Mouse (Mus musculus): ENCODE measurements at regions not wholly inside any gene's neighbourhood (a gene's known extent, or its start where the extent isn't known, plus 50 kb on each side); places are given as distances from the start of the nearest gene placed in this dataset.

- 45% methylated on average over 6 of the region's 6 CpGs for WGBS (ENCODE audit: insufficient replicate concordance)
- no peak overlapping the region for H3K27ac ChIP-seq
- DNase-seq, result no peak
- H3K9me3 ChIP-seq (replicated peaks), result no peaks in the 10 kb centered on the region
- ATAC-seq (ENCODE audit: low read depth), result no peak
- no peak overlapping the region for H3K4me3 ChIP-seq (replicated peaks)
- H3K27me3 ChIP-seq, result no peaks in the 10 kb centered on the region
- H3K9ac ChIP-seq, result no peak overlapping the region
- no peaks in the 10 kb centered on the region for H3K36me3 ChIP-seq
- 0 out of 2 replicates have a peak, but pooled peaks cover 3% of the 10 kb centered on the region for H3K4me1 ChIP-seq (replicated peaks)
- no peak overlapping the region for H3K4me2 ChIP-seq
Observed at GRCm38 (mm10) chr2:118025829-118026735, 85.6 kb upstream of the Thbs1 start.

GRCm38 (mm10) chr2:118028881-118029280 lies 82.8 kb upstream of the Thbs1 start:
- Histone ChIP-seq H3K27me3 (no peaks in the 10 kb centered on the region), H3K4me1 (replicated peaks) (0 out of 2 replicates have a peak, but pooled peaks cover 3% of the 10 kb centered on the region), H3K36me3 (no peaks in the 10 kb centered on the region), H3K9me3 (replicated peaks) (no peaks in the 10 kb centered on the region), H3K9ac (no peak overlapping the region), H3K4me3 (replicated peaks) (no peak overlapping the region), H3K27ac (no peak overlapping the region), H3K4me2 (no peak overlapping the region)
- no peak for ATAC-seq (ENCODE audit: low read depth)
- no peak for DNase-seq
- 48% methylated on average over 1 of the region's 1 CpGs for WGBS (ENCODE audit: insufficient replicate concordance)

- H3K36me3 ChIP-seq, result no peaks in the 10 kb centered on the region
- no peak for ATAC-seq (ENCODE audit: low read depth)
- H3K9ac ChIP-seq, result no peak overlapping the region
- no peak overlapping the region for H3K27ac ChIP-seq
- no peaks in the 10 kb centered on the region for H3K27me3 ChIP-seq
- H3K4me1 ChIP-seq (replicated peaks), result 0 out of 2 replicates have a peak, but pooled peaks cover 3% of the 10 kb centered on the region
- H3K9me3 ChIP-seq (replicated peaks), result no peaks in the 10 kb centered on the region
- WGBS (ENCODE audit: insufficient replicate concordance), result 32% methylated on average over 1 of the region's 1 CpGs
- no peak overlapping the region for H3K4me3 ChIP-seq (replicated peaks)
- no peak overlapping the region for H3K4me2 ChIP-seq
- DNase-seq, result no peak
Observed at GRCm38 (mm10) chr2:118029470-118030108, 82.1 kb upstream of the Thbs1 start.

- ATAC-seq (ENCODE audit: low read depth), result no peak
- H3K9me3 ChIP-seq (replicated peaks), result no peaks in the 10 kb centered on the region
- H3K27ac ChIP-seq, result no peak overlapping the region
- H3K9ac ChIP-seq, result no peak overlapping the region
- no peak overlapping the region for H3K4me3 ChIP-seq (replicated peaks)
- 0 out of 2 replicates have a peak, but pooled peaks cover 3% of the 10 kb centered on the region for H3K4me1 ChIP-seq (replicated peaks)
- no peaks in the 10 kb centered on the region for H3K27me3 ChIP-seq
- no peaks in the 10 kb centered on the region for H3K36me3 ChIP-seq
- 78% methylated on average over 2 of the region's 2 CpGs for WGBS (ENCODE audit: insufficient replicate concordance)
- no peak overlapping the region for H3K4me2 ChIP-seq
- DNase-seq, result no peak
Observed at GRCm38 (mm10) chr2:118031662-118032061, 80.0 kb upstream of the Thbs1 start.

GRCm38 (mm10) chr2:118033377-118033776 lies 78.3 kb upstream of the Thbs1 start:
- WGBS (ENCODE audit: insufficient replicate concordance), result 66% methylated on average over 4 of the region's 4 CpGs
- H3K36me3 ChIP-seq, result no peaks in the 10 kb centered on the region
- DNase-seq, result no peak
- H3K27ac ChIP-seq, result no peak overlapping the region
- 0 out of 2 replicates have a peak, but pooled peaks cover 3% of the 10 kb centered on the region for H3K4me1 ChIP-seq (replicated peaks)
- no peaks in the 10 kb centered on the region for H3K9me3 ChIP-seq (replicated peaks)
- no peak overlapping the region for H3K4me3 ChIP-seq (replicated peaks)
- H3K4me2 ChIP-seq, result no peak overlapping the region
- no peaks in the 10 kb centered on the region for H3K27me3 ChIP-seq
- no peak overlapping the region for H3K9ac ChIP-seq
- no peak for ATAC-seq (ENCODE audit: low read depth)

GRCm38 (mm10) chr2:118034026-118034425 lies 77.7 kb upstream of the Thbs1 start:
- ATAC-seq (ENCODE audit: low read depth), result no peak
- Histone ChIP-seq H3K36me3 (no peaks in the 10 kb centered on the region), H3K4me1 (replicated peaks) (0 out of 2 replicates have a peak, but pooled peaks cover under 1% of the 10 kb centered on the region), H3K4me3 (replicated peaks) (no peak overlapping the region), H3K27ac (no peak overlapping the region), H3K4me2 (no peak overlapping the region), H3K9me3 (replicated peaks) (no peaks in the 10 kb centered on the region), H3K27me3 (no peaks in the 10 kb centered on the region), H3K9ac (no peak overlapping the region)
- WGBS (ENCODE audit: insufficient replicate concordance), result 67% methylated on average over 3 of the region's 3 CpGs
- DNase-seq, result no peak

GRCm38 (mm10) chr2:118035333-118035732 lies 76.3 kb upstream of the Thbs1 start:
- Histone ChIP-seq H3K9ac (no peak overlapping the region), H3K27me3 (no peaks in the 10 kb centered on the region), H3K9me3 (replicated peaks) (no peaks in the 10 kb centered on the region), H3K4me3 (replicated peaks) (no peak overlapping the region), H3K27ac (no peak overlapping the region), H3K36me3 (no peaks in the 10 kb centered on the region), H3K4me2 (no peak overlapping the region), H3K4me1 (replicated peaks) (no peaks in the 10 kb centered on the region)
- no peak for DNase-seq
- ATAC-seq (ENCODE audit: low read depth), result no peak
- 72% methylated on average over 1 of the region's 1 CpGs for WGBS (ENCODE audit: insufficient replicate concordance)

- DNase-seq (no peak), ATAC-seq (ENCODE audit: low read depth) (no peak)
- Histone ChIP-seq H3K4me1 (replicated peaks) (no peaks in the 10 kb centered on the region; the same call in 1 of the 2 replicates), H3K36me3 (no peaks in the 10 kb centered on the region), H3K27ac (no peak overlapping the region), H3K9ac (no peak overlapping the region), H3K9me3 (replicated peaks) (no peaks in the 10 kb centered on the region), H3K27me3 (no peaks in the 10 kb centered on the region), H3K4me3 (replicated peaks) (no peak overlapping the region), H3K4me2 (no peak overlapping the region)
- 73% methylated on average over 16 of the region's 16 CpGs for WGBS (ENCODE audit: insufficient replicate concordance)
Observed at GRCm38 (mm10) chr2:118038859-118039818, 72.5 kb upstream of the Thbs1 start.

GRCm38 (mm10) chr2:118039819-118040206 lies 71.9 kb upstream of the Thbs1 start:
- DNase-seq (no peak), ATAC-seq (ENCODE audit: low read depth) (no peak)
- H3K27ac ChIP-seq, result no peak overlapping the region
- H3K4me1 ChIP-seq (replicated peaks), result no peaks in the 10 kb centered on the region; the same call in 1 of the 2 replicates
- H3K27me3 ChIP-seq, result no peaks in the 10 kb centered on the region
- no peak overlapping the region for H3K9ac ChIP-seq
- H3K9me3 ChIP-seq (replicated peaks), result no peaks in the 10 kb centered on the region
- H3K4me2 ChIP-seq, result no peak overlapping the region
- no peaks in the 10 kb centered on the region for H3K36me3 ChIP-seq
- H3K4me3 ChIP-seq (replicated peaks), result no peak overlapping the region
- WGBS (ENCODE audit: insufficient replicate concordance), result 66% methylated on average over 4 of the region's 4 CpGs

GRCm38 (mm10) chr2:118042380-118043055 lies 69.2 kb upstream of the Thbs1 start:
- no peak overlapping the region for H3K9ac ChIP-seq
- ATAC-seq (ENCODE audit: low read depth) (no peak), DNase-seq (no peak)
- H3K4me3 ChIP-seq (replicated peaks), result no peak overlapping the region
- H3K27me3 ChIP-seq, result no peaks in the 10 kb centered on the region
- 53% methylated on average over 5 of the region's 5 CpGs for WGBS (ENCODE audit: insufficient replicate concordance)
- H3K36me3 ChIP-seq, result no peaks in the 10 kb centered on the region
- no peak overlapping the region for H3K27ac ChIP-seq
- no peaks in the 10 kb centered on the region for H3K9me3 ChIP-seq (replicated peaks)
- H3K4me2 ChIP-seq, result no peak overlapping the region
- H3K4me1 ChIP-seq (replicated peaks), result no peaks in the 10 kb centered on the region; the same call in 1 of the 2 replicates
